Comparison of ENCODE assay signal across 8 mouse cellular contexts in genomic region chr10:78412319-78413151, GRCm38 (mm10). TPM values are rescaled to one million over a fixed set of nuclear protein-coding genes. Genes with fewer than 3 reads are reported as not detected.
A peak's percentile ranks its signal among the peaks of the same experiment; 100 is the strongest.
DNase-seq lines count a peak whose midpoint lies in the region; ATAC-seq and TF ChIP-seq lines count a peak whose summit lies in the region.

Rrp1 (minus strand) TSS chr10:78413043.

- peak within 1 kb of the TSS; percentile 90 for H3K4me2 ChIP-seq in embryonic facial prominence, embryonic 14.5 days (ENCODE audit: low read depth, low read length)
- H3K4me2 ChIP-seq in limb, embryonic 13.5 days (replicated peaks) = peak within 1 kb of the TSS; percentile 67
- H3K4me2 ChIP-seq in midbrain, embryonic 16.5 days (ENCODE audit: low read length) = peak within 1 kb of the TSS; percentile 80

- H3K4me3 ChIP-seq in embryonic facial prominence, embryonic 14.5 days (ENCODE audit: low read depth, low read length) = peak within 1 kb of the TSS; percentile 96
- H3K4me3 ChIP-seq in heart, adult 2 months = peak within 1 kb of the TSS; percentile 94
- H3K4me3 ChIP-seq in limb, embryonic 13.5 days = peak within 1 kb of the TSS; percentile 96
- H3K4me3 ChIP-seq in midbrain, embryonic 16.5 days (ENCODE audit: low read depth, low read length) = peak within 1 kb of the TSS; percentile 73

- intact Hi-C loops in heart, adult 2 months (cut with DNase I) = loop anchor here (5.0 kb wide), 1 partner anchor 225 kb away; the partner anchor contains the start of gene Pwp2

- peak; percentile 93 for DNase-seq in 3T3-L1 (ENCODE audit: low read depth, low spot score)
- peak; percentile 83 to 85 for DNase-seq in adrenal gland, postnatal 4 days (ENCODE audit: low spot score in 2 of 2)
- DNase-seq in embryonic facial prominence, embryonic 14.5 days (ENCODE audit: low spot score) = peak; percentile 96
- peak; percentile 93 to 95 for DNase-seq in heart, adult 2 months
- DNase-seq in kidney, adult 8-10 months = peak; percentile 91 to 95
- DNase-seq in spleen, postnatal 10 days (ENCODE audit: low spot score in 2 of 2) = peak; percentile 95

- no peaks in the 10 kb centered on the region for H3K79me2 ChIP-seq in heart, adult 2 months (replicated peaks; ENCODE audit: control insufficient read depth, insufficient read depth, low read length)

- TF ChIP-seq EP300 in heart, adult 2 months (IDR thresholded peaks at IDR 0.05; ENCODE audit: insufficient read depth, low read depth, low read length) = peak; percentile 94; the same call in 1 of the 2 replicates

- H3K9me3 ChIP-seq in embryonic facial prominence, embryonic 14.5 days (ENCODE audit: control insufficient read depth, low read length) = no peaks in the 10 kb centered on the region
- H3K9me3 ChIP-seq in limb, embryonic 13.5 days = no peaks in the 10 kb centered on the region
- H3K9me3 ChIP-seq in midbrain, embryonic 16.5 days (replicated peaks; ENCODE audit: control insufficient read depth, low read length, poor library complexity, severe bottlenecking) = no peaks in the 10 kb centered on the region

- H3K9ac ChIP-seq in embryonic facial prominence, embryonic 14.5 days (ENCODE audit: low read depth, low read length) = peak within 1 kb of the TSS; percentile 92
- H3K9ac ChIP-seq in heart, adult 2 months (ENCODE audit: low read depth, low read length) = peak within 1 kb of the TSS; percentile 78
- H3K9ac ChIP-seq in limb, embryonic 13.5 days = peak within 1 kb of the TSS; percentile 89
- H3K9ac ChIP-seq in midbrain, embryonic 16.5 days (ENCODE audit: low read depth, low read length) = peak within 1 kb of the TSS; percentile 90

- no peaks in the 10 kb centered on the region for H3K27me3 ChIP-seq in embryonic facial prominence, embryonic 14.5 days (replicated peaks; ENCODE audit: control insufficient read depth, insufficient read depth, low read length)
- H3K27me3 ChIP-seq in heart, adult 2 months (ENCODE audit: control insufficient read depth, insufficient read depth, low read length) = no peaks in the 10 kb centered on the region
- no peaks in the 10 kb centered on the region for H3K27me3 ChIP-seq in limb, embryonic 13.5 days
- no peaks in the 10 kb centered on the region for H3K27me3 ChIP-seq in midbrain, embryonic 16.5 days (ENCODE audit: control insufficient read depth, insufficient read depth, low read depth, low read length)

- peak; percentile 96 for ATAC-seq in embryonic facial prominence, embryonic 14.5 days (ENCODE audit: low read depth)
- peak; percentile 91 for ATAC-seq in limb, embryonic 13.5 days (ENCODE audit: low FRiP score, low read depth)
- peak; percentile 92 for ATAC-seq in midbrain, embryonic 16.5 days

- TF ChIP-seq CTCF in heart, adult 2 months (IDR thresholded peaks at IDR 0.05) = peak; percentile 99

- H3K27ac ChIP-seq in embryonic facial prominence, embryonic 14.5 days (replicated peaks; ENCODE audit: low read depth, low read length) = peak within 1 kb of the TSS; percentile 93
- peak within 1 kb of the TSS; percentile 85 for H3K27ac ChIP-seq in heart, adult 2 months
- H3K27ac ChIP-seq in limb, embryonic 13.5 days = peak within 1 kb of the TSS; percentile 87
- peak within 1 kb of the TSS; percentile 87 for H3K27ac ChIP-seq in midbrain, embryonic 16.5 days (ENCODE audit: low read length)

- H3K4me1 ChIP-seq in embryonic facial prominence, embryonic 14.5 days (ENCODE audit: control insufficient read depth, insufficient read depth, low read length) = no peaks in the 10 kb centered on the region; the same call in 1 of the 2 replicates
- H3K4me1 ChIP-seq in heart, adult 2 months (ENCODE audit: control insufficient read depth, insufficient read depth, low read length) = no peaks in the 10 kb centered on the region
- H3K4me1 ChIP-seq in limb, embryonic 13.5 days = peaks cover 9% of the 10 kb centered on the region
- H3K4me1 ChIP-seq in midbrain, embryonic 16.5 days (ENCODE audit: control insufficient read depth, insufficient read depth, low read length) = peaks cover 14% of the 10 kb centered on the region

- peaks cover 38% of the 10 kb centered on the region for H3K36me3 ChIP-seq in embryonic facial prominence, embryonic 14.5 days (ENCODE audit: control insufficient read depth, insufficient read depth, low read length)
- H3K36me3 ChIP-seq in heart, adult 2 months (ENCODE audit: control insufficient read depth, insufficient read depth, low read length) = no peaks in the 10 kb centered on the region
- peaks cover 37% of the 10 kb centered on the region for H3K36me3 ChIP-seq in limb, embryonic 13.5 days
- H3K36me3 ChIP-seq in midbrain, embryonic 16.5 days (ENCODE audit: control insufficient read depth, insufficient read depth, low read length) = peaks cover 25% of the 10 kb centered on the region

- under 1% methylated on average over 54 of the region's 70 CpGs for WGBS in embryonic facial prominence, embryonic 14.5 days
- under 1% methylated on average over 70 of the region's 70 CpGs for WGBS in heart, adult 2 months
- WGBS in limb, embryonic 13.5 days = under 1% methylated on average over 70 of the region's 70 CpGs
- WGBS in midbrain, embryonic 16.5 days = under 1% methylated on average over 69 of the region's 70 CpGs

- peak; percentile 84 for TF ChIP-seq POLR2A in heart, adult 2 months (IDR thresholded peaks at IDR 0.05; ENCODE audit: insufficient read depth, low read depth, low read length)

RNA-seq across cellular contexts. Expression of gene Rrp1, which starts in this region (rescaled TPM):
- 100 to 1,000 TPM; 282 to 296 TPM for total RNA-seq in adrenal gland, postnatal 4 days (2021)
- polyA plus RNA-seq in embryonic facial prominence, embryonic 14.5 days (2014; fragmentation: Nextera tagmentation; extraction: Ambion mirVana) = 204 and 237 TPM in 2 replicates
- 10 to 100 TPM; 88.8 to 94.4 TPM for total RNA-seq in heart, adult 2 months (2021)
- polyA plus RNA-seq in heart, adult 2 months (2012; rRNA removed) = 51.3 and 91.5 TPM in 2 replicates
- 326 and 342 TPM in 2 replicates for polyA plus RNA-seq in limb, embryonic 13.5 days (2015; fragmentation: Nextera tagmentation; extraction: Ambion mirVana)
- polyA plus RNA-seq in midbrain, embryonic 16.5 days (2015; fragmentation: Nextera tagmentation; extraction: Ambion mirVana) = 406 and 431 TPM in 2 replicates

Comparison
In these comparisons a context has a peak if more than half of its experiments do, and no peak if none do; other contexts are left out.
1. Peak in every context shown above with its lines: DNase-seq, ATAC-seq, H3K4me3 ChIP-seq and H3K27ac ChIP-seq.